Mouse (Mus musculus) forebrain, embryonic 10.5 days (tissue): Measurements from ENCODE around the gene Sipa1l3. TPM values are rescaled to one million over a fixed set of nuclear protein-coding genes. Genes with fewer than 3 reads are reported as not detected.

Source experiments
- DNase-seq: peaks from one replicate; pipeline ENCODE4 v3.0.0-alpha.2; 2017; ENCODE audit warnings: low spot score; ENCODE audit errors: extremely low spot score
- H3K27ac ChIP-seq: fragments of 300-500 bp; sonication (generic); 2 replicates; pipeline ENCODE4 v1.5.1; 2016; ENCODE audit warnings: mild to moderate bottlenecking
- H3K27me3 ChIP-seq: fragments of 300-500 bp; sonication (generic); 2 replicates; pipeline ENCODE4 v1.6.1; 2016; ENCODE audit warnings: mild to moderate bottlenecking; ENCODE audit not compliant: poor library complexity, severe bottlenecking
- H3K36me3 ChIP-seq: fragments of 300-500 bp; sonication (generic); replicated peaks from 2 replicates; pipeline ENCODE4 v1.6.1; 2016; ENCODE audit warnings: mild to moderate bottlenecking, moderate library complexity
- H3K4me1 ChIP-seq: fragments of 300-500 bp; sonication (generic); 2 replicates; pipeline ENCODE4 v1.6.1; 2016
- H3K4me3 ChIP-seq: fragments of 300-500 bp; sonication (generic); 2 replicates; pipeline ENCODE4 v1.5.1; 2016; ENCODE audit warnings: mild to moderate bottlenecking, moderate library complexity
- H3K9me3 ChIP-seq: fragments of 300-500 bp; sonication (generic); 2 replicates; pipeline ENCODE4 v1.6.1; 2016; ENCODE audit warnings: mild to moderate bottlenecking, moderate library complexity
- WGBS: fragments of 180-500 bp; shearing (Covaris S2); methylation state at CpG from one replicate; pipeline ENCODE4 v1.1.7; 2016; 5-methylcytosine and 5-hydroxymethylcytosine counted together
- polyA plus RNA-seq: library from polyadenylated mRNA; unstranded; fragments of >200 nt; fragmentation: Nextera tagmentation; extraction: Ambion mirVana; gene quantifications from 2 replicates; pipeline ENCODE4 v1.2.1, GENCODE M21; 2016

Sipa1l3 gene
- polyA plus RNA-seq, 1 experiment from 2014 or later = 12.4 TPM

DNA sequence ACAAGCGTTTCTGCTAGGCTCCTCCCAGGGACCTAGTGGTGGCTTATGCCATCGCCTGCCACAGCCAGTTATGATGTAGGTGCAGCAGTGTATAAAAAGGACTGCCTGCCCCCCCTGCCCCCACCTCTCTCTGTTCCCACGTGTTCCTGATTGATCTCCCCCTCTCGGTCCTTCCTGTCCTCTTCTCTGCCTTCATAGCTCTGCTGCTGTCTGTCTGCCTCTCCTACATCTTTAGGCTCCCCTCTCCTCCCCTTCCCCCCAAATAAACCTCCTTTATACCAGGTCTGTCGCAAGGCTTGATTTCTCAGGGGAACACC, 150.5 kb downstream of the Sipa1l3 start:
- no peak overlapping the region for H3K27ac ChIP-seq

DNA sequence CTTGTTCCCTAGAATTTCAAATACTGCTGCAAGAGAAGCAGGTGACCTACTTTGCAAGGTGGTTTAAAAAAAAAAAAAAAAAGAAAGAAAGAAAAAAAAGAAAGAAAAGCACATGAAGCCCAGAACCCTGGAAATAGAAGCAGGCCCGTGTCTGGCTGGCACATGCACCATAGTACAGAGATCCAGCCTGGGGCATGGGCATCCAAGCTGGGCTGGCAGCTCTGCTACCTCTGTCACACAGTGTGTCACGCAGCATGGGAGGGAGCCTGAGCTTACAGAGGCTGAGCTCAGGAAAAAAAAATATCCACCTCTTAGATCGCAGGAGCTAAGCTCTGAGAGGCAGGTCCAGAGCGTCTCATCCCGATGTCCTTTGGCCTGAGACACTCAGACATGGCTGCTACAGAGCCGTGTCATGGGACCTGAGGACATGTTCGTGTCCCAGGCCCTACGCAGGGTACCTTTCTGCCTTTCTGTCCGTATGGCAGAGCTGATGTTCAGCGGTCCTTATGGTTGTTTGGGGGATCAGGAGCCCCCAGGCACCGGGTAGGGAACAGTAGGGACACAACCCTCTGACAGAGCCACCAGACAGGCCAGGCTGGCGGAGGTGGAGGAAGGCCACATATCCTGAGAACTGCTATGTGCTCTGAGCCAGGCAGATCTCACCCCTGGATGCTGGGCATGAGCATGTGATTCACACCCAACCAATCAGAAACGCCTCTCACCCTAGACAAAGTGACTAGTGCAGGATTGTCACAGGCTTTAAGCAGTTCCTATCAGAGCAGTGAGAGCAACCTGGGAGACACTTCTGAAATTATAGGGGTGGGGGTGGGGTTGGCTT, 151.1 kb downstream of the Sipa1l3 start:
- Histone ChIP-seq H3K27me3 (no peaks in the 10 kb centered on the region), H3K4me3 (no peak overlapping the region), H3K9me3 (peaks cover 2% of the 10 kb centered on the region; the same call in 1 of the 2 replicates), H3K36me3 (peaks cover 36% of the 10 kb centered on the region), H3K27ac (0 out of 2 replicates have a peak overlapping the region, but pooled peaks have one; percentile 17), H3K4me1 (peaks cover 12% of the 10 kb centered on the region)
- 78% methylated on average over 13 of the region's 13 CpGs for WGBS
- DNase-seq = no peak

More for the DNA sequence above, 150.5 kb downstream of the Sipa1l3 start:
- WGBS = 60% methylated on average over 5 of the region's 5 CpGs
- Histone ChIP-seq H3K27me3 (no peaks in the 10 kb centered on the region), H3K4me3 (no peak overlapping the region), H3K4me1 (peaks cover 12% of the 10 kb centered on the region), H3K36me3 (peaks cover 32% of the 10 kb centered on the region), H3K9me3 (peaks cover 2% of the 10 kb centered on the region; the same call in 1 of the 2 replicates)
- DNase-seq = no peak

DNA sequence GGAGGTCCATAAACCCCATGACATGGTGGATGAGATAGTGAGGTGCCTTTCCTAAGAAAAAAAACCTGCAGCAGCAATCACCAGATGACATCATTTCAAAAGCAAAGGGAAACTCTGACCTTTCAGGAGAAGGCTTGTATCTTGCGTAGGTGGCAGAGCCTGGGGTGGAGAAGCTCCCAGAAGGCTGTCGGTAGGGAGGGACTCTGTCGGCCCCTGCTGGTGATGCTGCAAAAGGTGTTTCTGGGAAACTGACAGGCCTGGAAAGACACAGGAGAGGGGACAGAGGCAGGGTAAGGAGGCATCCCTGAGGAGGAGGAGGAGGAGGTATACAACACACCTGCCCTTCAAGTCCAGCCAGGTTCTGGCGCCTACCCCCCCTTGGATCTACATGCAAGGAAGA, 154.4 kb downstream of the Sipa1l3 start:
- Histone ChIP-seq H3K27ac (no peak overlapping the region), H3K27me3 (no peaks in the 10 kb centered on the region), H3K9me3 (peaks cover 2% of the 10 kb centered on the region; the same call in 1 of the 2 replicates), H3K4me1 (peaks cover 12% of the 10 kb centered on the region), H3K36me3 (peaks cover 55% of the 10 kb centered on the region), H3K4me3 (no peak overlapping the region)
- 21% methylated on average over 4 of the region's 4 CpGs for WGBS
- peak; percentile 37 for DNase-seq

DNA sequence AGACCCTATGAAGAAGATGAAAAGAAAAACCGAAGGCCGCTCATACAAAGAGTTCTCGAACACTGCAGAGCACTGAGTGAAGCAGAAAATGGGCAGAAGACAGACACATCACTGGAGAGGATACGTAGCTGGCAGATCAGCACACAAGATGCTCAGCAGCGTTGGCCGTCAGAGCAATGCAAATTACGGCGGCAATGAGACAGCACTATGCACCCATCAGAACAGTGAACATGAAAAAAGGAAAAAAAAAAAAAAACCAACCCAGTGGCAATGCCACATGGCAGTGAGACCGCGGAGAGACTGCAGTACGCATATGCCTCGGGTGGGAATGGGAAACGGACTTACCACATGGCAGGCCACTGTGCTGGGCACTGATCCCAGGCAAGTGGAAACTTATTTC, 156.9 kb downstream of the Sipa1l3 start:
- H3K4me3 ChIP-seq = no peak overlapping the region
- no peaks in the 10 kb centered on the region for H3K4me1 ChIP-seq
- H3K27ac ChIP-seq = no peak overlapping the region
- no peak for DNase-seq
- peaks cover 80% of the 10 kb centered on the region for H3K36me3 ChIP-seq
- peaks cover 2% of the 10 kb centered on the region; the same call in 1 of the 2 replicates for H3K9me3 ChIP-seq
- 95% methylated on average over 13 of the region's 13 CpGs for WGBS
- H3K27me3 ChIP-seq = no peaks in the 10 kb centered on the region

DNA sequence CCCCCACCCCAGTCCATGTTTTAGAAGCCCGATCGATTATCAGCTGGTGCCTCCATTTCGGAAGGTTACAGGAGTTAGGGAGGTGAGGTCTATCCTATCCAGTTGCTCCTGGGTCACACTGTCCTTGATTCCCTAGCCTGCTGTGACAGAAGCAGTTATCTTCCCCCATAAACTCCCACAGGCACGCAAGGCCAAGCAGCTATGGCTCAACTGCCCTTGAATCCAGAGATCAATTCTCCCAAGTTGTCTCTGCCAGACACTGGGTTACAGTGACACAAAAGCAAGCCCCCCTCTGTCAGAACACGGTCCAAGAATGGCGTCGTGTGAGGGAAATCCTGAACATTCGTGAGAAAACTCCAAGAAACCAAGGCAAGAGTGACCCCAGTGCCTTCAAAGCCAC, 163.0 kb downstream of the Sipa1l3 start:
- Histone ChIP-seq H3K36me3 (peaks cover 79% of the 10 kb centered on the region), H3K27me3 (no peaks in the 10 kb centered on the region), H3K9me3 (no peaks in the 10 kb centered on the region), H3K27ac (no peak overlapping the region), H3K4me1 (no peaks in the 10 kb centered on the region), H3K4me3 (no peak overlapping the region)
- WGBS = 95% methylated on average over 8 of the region's 8 CpGs
- no peak for DNase-seq

DNA sequence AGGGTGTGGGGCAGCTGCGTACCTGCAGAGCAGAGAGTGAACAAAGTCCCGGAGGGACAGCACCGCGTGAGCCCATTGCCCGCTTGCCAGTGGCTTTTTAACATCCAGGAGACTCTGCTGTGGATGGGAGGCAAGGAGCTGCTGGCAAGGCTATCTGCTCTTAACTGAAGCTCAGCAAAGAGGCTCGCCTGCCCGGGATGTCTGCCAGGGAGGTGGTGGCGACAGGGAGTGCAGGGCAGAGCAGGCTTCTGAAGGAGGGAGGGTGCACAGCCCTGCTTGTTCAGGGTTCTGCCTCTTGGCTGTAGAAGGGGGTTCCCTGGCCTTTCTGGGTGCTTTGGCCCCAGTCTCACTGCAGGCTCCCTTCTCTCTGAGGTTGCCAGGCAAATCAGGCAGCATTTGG, 164.3 kb downstream of the Sipa1l3 start:
- WGBS = 84% methylated on average over 8 of the region's 8 CpGs

DNA sequence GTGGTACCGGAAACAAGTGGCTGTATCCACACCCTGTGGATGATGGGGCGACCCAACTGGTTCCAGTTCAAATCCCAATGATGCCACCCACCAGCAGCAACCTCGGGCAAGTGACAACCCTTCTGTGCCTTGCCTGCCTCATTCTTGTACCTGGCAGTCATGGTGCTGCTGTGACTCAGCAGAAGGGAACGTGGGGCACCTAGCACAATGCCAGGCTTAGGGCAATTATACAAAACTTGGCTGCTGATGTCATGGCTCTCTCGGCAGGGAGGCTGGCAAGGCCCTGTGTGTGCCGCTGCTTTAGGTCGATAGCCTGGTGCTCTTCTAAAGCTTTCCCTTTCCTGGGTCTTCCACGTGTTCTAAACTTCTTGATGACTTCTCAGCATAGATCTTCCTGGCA, 166.2 kb downstream of the Sipa1l3 start:
- WGBS = 85% methylated on average over 8 of the region's 8 CpGs
- no peaks in the 10 kb centered on the region for H3K9me3 ChIP-seq
- H3K4me3 ChIP-seq = no peak overlapping the region
- no peaks in the 10 kb centered on the region for H3K4me1 ChIP-seq
- H3K27ac ChIP-seq = no peak overlapping the region
- no peaks in the 10 kb centered on the region for H3K27me3 ChIP-seq
- H3K36me3 ChIP-seq = peaks cover 81% of the 10 kb centered on the region
- DNase-seq = no peak

More for the DNA sequence above, 164.3 kb downstream of the Sipa1l3 start:
- Histone ChIP-seq H3K4me3 (no peak overlapping the region), H3K36me3 (peaks cover 81% of the 10 kb centered on the region), H3K9me3 (no peaks in the 10 kb centered on the region), H3K27me3 (no peaks in the 10 kb centered on the region), H3K4me1 (no peaks in the 10 kb centered on the region), H3K27ac (no peak overlapping the region)
- no peak for DNase-seq

DNA sequence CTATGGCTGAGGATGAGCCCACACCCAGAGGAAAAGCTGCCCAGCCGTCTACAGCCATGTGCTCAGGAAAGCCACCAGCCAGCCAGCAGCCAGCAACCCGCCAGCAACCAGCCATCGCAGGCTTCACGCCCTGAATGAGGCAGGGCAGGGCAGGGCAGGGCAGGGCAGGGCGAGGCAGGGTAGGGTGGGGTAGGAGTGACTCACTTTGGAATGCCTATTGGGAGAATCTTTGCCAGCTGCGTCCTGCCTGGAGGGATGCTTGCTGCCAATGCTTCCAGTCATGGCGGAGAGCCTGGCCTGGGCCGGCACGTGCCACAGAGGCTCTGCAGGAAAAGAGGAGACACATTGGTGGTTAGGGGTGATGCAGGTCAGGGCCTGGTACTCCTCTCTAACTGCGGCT, 168.0 kb downstream of the Sipa1l3 start:
- 87% methylated on average over 10 of the region's 10 CpGs for WGBS

DNA sequence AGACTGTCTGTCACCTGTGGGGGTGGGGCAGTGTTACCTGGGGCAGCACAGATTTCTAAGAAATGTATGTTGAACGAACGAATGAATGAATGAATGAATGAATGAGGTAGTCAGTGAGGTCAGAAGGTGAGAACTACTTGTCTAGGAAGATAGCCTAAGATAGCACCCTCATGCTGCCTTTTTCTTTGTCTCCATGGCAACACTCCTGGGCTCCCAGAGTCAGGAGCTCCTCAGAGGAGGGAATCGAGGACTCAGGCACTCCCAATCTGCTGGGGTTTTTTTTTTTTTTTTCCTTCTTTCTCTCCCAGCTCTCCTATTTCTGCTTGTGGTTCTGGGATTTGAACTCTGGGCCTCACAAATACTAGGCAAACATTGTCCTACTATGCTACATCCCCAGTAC, 172.2 kb downstream of the Sipa1l3 start:
- Histone ChIP-seq H3K9me3 (no peaks in the 10 kb centered on the region), H3K27me3 (no peaks in the 10 kb centered on the region), H3K4me1 (peaks cover 22% of the 10 kb centered on the region), H3K27ac (no peak overlapping the region), H3K36me3 (peaks cover 51% of the 10 kb centered on the region), H3K4me3 (no peak overlapping the region)
- no peak for DNase-seq
- 72% methylated on average over 3 of the region's 3 CpGs for WGBS

More for the DNA sequence above, 168.0 kb downstream of the Sipa1l3 start:
- no peak for DNase-seq
- Histone ChIP-seq H3K4me1 (peaks cover 8% of the 10 kb centered on the region; the same call in 1 of the 2 replicates), H3K27me3 (no peaks in the 10 kb centered on the region), H3K9me3 (no peaks in the 10 kb centered on the region), H3K36me3 (peaks cover 73% of the 10 kb centered on the region), H3K4me3 (no peak overlapping the region), H3K27ac (no peak overlapping the region)

DNA sequence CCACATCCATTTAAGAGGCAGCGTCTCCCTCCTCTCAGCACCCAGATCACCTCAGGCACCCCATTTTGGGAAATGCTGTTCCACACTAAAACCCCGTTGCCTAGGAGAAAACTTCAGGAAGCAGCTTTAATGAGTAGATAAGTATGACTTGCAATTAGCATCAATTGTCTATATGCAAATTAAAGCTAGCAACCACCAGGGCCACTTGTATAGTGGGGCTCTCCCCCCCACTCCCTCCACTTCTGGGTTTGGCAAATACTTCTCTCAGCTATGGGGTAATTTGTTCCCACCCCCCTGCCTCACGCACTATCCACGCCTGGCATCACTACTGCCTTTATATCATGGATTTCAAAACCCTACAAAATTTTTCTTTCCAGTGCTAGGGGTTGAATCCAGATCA, 172.9 kb downstream of the Sipa1l3 start:
- Histone ChIP-seq H3K4me3 (no peak overlapping the region), H3K27ac (no peak overlapping the region), H3K36me3 (peaks cover 47% of the 10 kb centered on the region), H3K27me3 (no peaks in the 10 kb centered on the region), H3K4me1 (peaks cover 23% of the 10 kb centered on the region), H3K9me3 (no peaks in the 10 kb centered on the region)
- DNase-seq = no peak
- WGBS = 74% methylated on average over 4 of the region's 4 CpGs

DNA sequence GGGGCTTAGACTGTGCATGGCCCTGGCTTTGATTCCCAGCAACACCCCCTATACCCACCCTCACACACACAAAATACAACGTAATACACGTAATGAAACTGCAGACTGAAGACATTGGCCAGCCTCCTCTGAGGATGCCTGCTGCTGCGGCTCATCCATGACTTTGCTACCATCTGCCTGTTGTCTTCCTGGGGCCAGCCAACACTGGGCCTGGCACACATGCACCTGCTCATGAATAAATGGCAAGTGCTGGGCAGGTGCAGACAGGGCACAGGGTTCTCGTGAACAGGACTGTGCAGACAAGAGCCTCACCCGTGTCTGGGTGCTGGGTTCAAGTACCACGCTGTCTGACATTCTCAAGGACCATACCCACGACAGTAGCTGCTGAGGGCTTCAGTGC, 174.7 kb downstream of the Sipa1l3 start:
- H3K27ac ChIP-seq = no peak overlapping the region
- H3K4me3 ChIP-seq = no peak overlapping the region
- no peaks in the 10 kb centered on the region for H3K27me3 ChIP-seq
- H3K4me1 ChIP-seq = peaks cover 25% of the 10 kb centered on the region
- 96% methylated on average over 7 of the region's 7 CpGs for WGBS
- H3K9me3 ChIP-seq = no peaks in the 10 kb centered on the region
- peaks cover 35% of the 10 kb centered on the region for H3K36me3 ChIP-seq
- no peak for DNase-seq

DNA sequence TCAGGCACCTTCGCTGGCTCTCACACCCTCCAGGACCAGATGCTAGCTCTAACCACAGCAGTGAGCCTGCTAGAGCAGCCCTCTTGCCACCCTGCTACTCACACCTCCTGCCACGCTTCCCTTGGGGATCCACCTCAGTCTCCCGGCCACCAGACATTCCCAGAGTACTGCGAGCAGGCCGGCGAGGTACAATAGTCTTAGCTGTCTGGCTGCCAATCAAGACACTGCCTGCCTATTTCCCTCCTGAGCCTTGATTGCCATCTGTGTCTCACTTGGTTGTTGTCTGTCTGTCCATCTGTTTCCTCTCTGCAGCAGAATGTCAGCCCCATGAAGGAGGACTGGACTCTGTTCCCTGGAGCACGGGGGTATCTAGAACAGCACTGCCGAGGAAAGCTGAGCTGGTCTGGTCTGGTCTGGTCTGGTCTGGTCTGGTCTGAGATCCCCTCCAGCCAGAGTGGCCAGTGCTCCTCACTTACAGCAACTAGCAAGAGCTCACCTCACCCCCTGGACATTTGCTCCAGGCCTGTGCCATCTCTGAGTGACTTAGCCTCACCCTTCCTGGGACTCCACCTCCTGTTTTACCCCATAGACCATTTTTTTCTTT, 175.8 kb downstream of the Sipa1l3 start:
- Histone ChIP-seq H3K27ac (peak overlapping the region; percentile 72), H3K9me3 (no peaks in the 10 kb centered on the region), H3K4me1 (peaks cover 25% of the 10 kb centered on the region), H3K36me3 (peaks cover 31% of the 10 kb centered on the region), H3K27me3 (no peaks in the 10 kb centered on the region), H3K4me3 (no peak overlapping the region)
- DNase-seq = no peak
- WGBS = 75% methylated on average over 8 of the region's 8 CpGs

DNA sequence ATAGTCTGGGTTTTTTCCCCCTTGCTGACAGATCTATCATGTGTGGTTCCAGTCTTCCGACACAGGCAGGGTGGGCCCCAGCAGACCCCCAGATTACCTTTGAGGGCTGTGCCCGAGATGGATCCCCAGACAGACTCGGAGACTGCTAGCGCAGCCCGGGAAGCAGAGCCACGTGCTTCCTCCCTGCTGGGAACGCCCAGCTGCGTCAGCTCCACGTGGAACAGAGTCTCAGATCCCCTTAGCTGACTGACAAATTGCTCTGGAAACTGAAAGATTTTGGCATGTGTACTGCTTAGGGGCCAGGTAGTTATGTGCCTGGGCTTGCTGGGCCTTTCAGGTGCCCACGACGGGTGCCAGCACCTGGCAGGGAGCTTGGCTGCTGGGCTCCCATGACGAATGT, 176.7 kb downstream of the Sipa1l3 start:
- no peaks in the 10 kb centered on the region for H3K27me3 ChIP-seq
- peaks cover 36% of the 10 kb centered on the region for H3K36me3 ChIP-seq
- WGBS = 85% methylated on average over 12 of the region's 12 CpGs
- H3K4me3 ChIP-seq = no peak overlapping the region
- no peaks in the 10 kb centered on the region for H3K9me3 ChIP-seq
- DNase-seq = no peak
- peak overlapping the region; percentile 72 for H3K27ac ChIP-seq
- peaks cover 25% of the 10 kb centered on the region for H3K4me1 ChIP-seq
